19 mouse cellular contexts compared by ENCODE assay signal in the genomic region with DNA sequence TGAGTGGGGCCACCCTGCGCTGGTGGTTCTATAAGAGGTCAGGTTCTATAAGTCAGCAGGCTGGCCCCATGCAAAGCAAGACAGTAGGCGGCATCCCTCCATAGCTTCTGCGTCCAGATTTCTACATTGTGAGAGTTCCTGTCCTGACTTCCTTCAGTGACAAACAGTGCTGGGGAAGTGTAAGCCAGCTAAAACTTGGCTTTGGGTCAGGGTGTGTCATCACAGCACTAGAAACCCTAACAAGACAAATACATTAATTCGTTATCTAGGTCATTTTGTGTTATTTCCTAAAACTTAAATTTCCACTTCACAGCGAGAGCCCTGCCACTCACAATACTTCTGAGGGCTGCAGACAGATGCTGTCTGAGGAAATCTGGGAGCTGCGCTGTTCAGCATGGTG.
"Had no signal": no experiment of that assay in that cellular context is flagged by ENCODE, and none has a peak within 500 bp of the region (broad histone marks: within the 10 kb centered on the region; RNA-seq: fewer than 3 reads in every experiment).

No protein-coding gene starts in this region.

- H3K27ac ChIP-seq: limb, embryonic 10.5 days; limb, embryonic 13.5 days; liver, embryonic 12.5 days; liver, embryonic 15.5 days; lung, embryonic 15.5 days; midbrain, embryonic 13.5 days; neural tube, embryonic 13.5 days had no signal

- H3K36me3 ChIP-seq: limb, embryonic 10.5 days; limb, embryonic 13.5 days; liver, embryonic 12.5 days; liver, embryonic 15.5 days; lung, embryonic 15.5 days; midbrain, embryonic 13.5 days; neural tube, embryonic 13.5 days had no signal

- DNase-seq: kidney, adult 18-20 months; kidney, adult 9 months; kidney, postnatal 14 days; kidney, postnatal 4 days; retina, postnatal 1 day; right cerebral cortex, postnatal 25 days; thymus, adult 18-20 months; thymus, postnatal 36 days had no signal

- H3K4me3 ChIP-seq: limb, embryonic 10.5 days; limb, embryonic 13.5 days; liver, embryonic 12.5 days; liver, embryonic 15.5 days; lung, embryonic 15.5 days; midbrain, embryonic 13.5 days; myocyte; neural tube, embryonic 13.5 days had no signal

- H3K4me2 ChIP-seq: limb, embryonic 13.5 days; liver, embryonic 12.5 days; liver, embryonic 15.5 days; lung, embryonic 15.5 days; midbrain, embryonic 13.5 days; neural tube, embryonic 13.5 days had no signal

- ATAC-seq: inflammation-experienced regulatory T-cells, adult 6 months; intestine, embryonic 16.5 days; liver, embryonic 12.5 days; midbrain, embryonic 13.5 days; midbrain, embryonic 16.5 days had no signal

- H3K4me1 ChIP-seq: limb, embryonic 10.5 days; limb, embryonic 13.5 days; liver, embryonic 12.5 days; liver, embryonic 15.5 days; lung, embryonic 15.5 days; neural tube, embryonic 13.5 days had no signal

- H3K9ac ChIP-seq: limb, embryonic 13.5 days; liver, embryonic 12.5 days; liver, embryonic 15.5 days; lung, embryonic 15.5 days; midbrain, embryonic 13.5 days; neural tube, embryonic 13.5 days had no signal

- H3K27me3 ChIP-seq: limb, embryonic 13.5 days; liver, embryonic 12.5 days; liver, embryonic 15.5 days; lung, embryonic 15.5 days; midbrain, embryonic 13.5 days; neural tube, embryonic 13.5 days had no signal

- H3K9me3 ChIP-seq: limb, embryonic 10.5 days; limb, embryonic 13.5 days; liver, embryonic 12.5 days; liver, embryonic 15.5 days; lung, embryonic 15.5 days; midbrain, embryonic 13.5 days; neural tube, embryonic 13.5 days had no signal
